Mouse (Mus musculus): ENCODE results near the gene Exoc4.

Gene Exoc4

GRCm38 (mm10) chr6:34013469-34013868 lies 764.6 kb downstream of the Exoc4 start:
- DNase-seq (ENCODE audit: low read depth, low spot score): no peak
